ENCODE assay signal across 9 mouse cellular contexts in genomic region chr14:60086254-60086807, GRCm38 (mm10).
DNase-seq lines count a peak whose midpoint lies in the region; ATAC-seq and TF ChIP-seq lines count a peak whose summit lies in the region.
"Had no signal": no experiment of that assay in that cellular context is flagged by ENCODE, and none has a peak within 500 bp of the region (broad histone marks: within the 10 kb centered on the region; RNA-seq: fewer than 3 reads in every experiment).

No protein-coding gene starts in this region.

- no peak for TF ChIP-seq CTCF in kidney, postnatal 0 days (IDR thresholded peaks at IDR 0.05; ENCODE audit: low read depth)
- no peak for TF ChIP-seq CTCF in embryonic fibroblast, embryonic 13.5 days (IDR thresholded peaks at IDR 0.05; ENCODE audit: borderline replicate concordance, insufficient read depth, low read length)
- no peak for TF ChIP-seq CTCF in intestine, postnatal 0 days (IDR thresholded peaks at IDR 0.05; ENCODE audit: low read depth)

- no peak for DNase-seq in kidney, postnatal 0 days (ENCODE audit: low spot score)
- no peak for DNase-seq in kidney, postnatal 14 days
- DNase-seq in left cerebral cortex, adult 9 months (ENCODE audit: low spot score in 2 of 2) = no peak
- DNase-seq in layer of hippocampus, adult 8-10 months (ENCODE audit: low spot score in 2 of 2) = no peak
- DNase-seq in kidney, adult 18-20 months = no peak

- no peaks in the 10 kb centered on the region for H3K27me3 ChIP-seq in kidney, postnatal 0 days (ENCODE audit: insufficient read depth, low read length)
- no peaks in the 10 kb centered on the region for H3K27me3 ChIP-seq in intestine, postnatal 0 days (replicated peaks; ENCODE audit: control insufficient read depth, insufficient read depth, low read length)
- no peaks in the 10 kb centered on the region for H3K27me3 ChIP-seq in neural tube, embryonic 12.5 days (replicated peaks)

- WGBS in kidney, postnatal 0 days = 5% methylated on average over 21 of the region's 21 CpGs
- WGBS in intestine, postnatal 0 days = 6% methylated on average over 21 of the region's 21 CpGs
- WGBS in neural tube, embryonic 12.5 days = 4% methylated on average over 21 of the region's 21 CpGs

- H3K4me2 ChIP-seq in kidney, postnatal 0 days (ENCODE audit: low read length) = peak overlapping the region; percentile 72
- peak overlapping the region; percentile 62 for H3K4me2 ChIP-seq in intestine, postnatal 0 days (replicated peaks; ENCODE audit: low read depth)
- peak overlapping the region; percentile 77 for H3K4me2 ChIP-seq in neural tube, embryonic 12.5 days (replicated peaks)

- no peak overlapping the region for H3K27ac ChIP-seq in kidney, postnatal 0 days
- no peak overlapping the region for H3K27ac ChIP-seq in embryonic fibroblast, embryonic 13.5 days (ENCODE audit: insufficient read depth, low read length)
- no peak overlapping the region for H3K27ac ChIP-seq in intestine, postnatal 0 days (ENCODE audit: low read depth, low read length)
- H3K27ac ChIP-seq in neural tube, embryonic 12.5 days = no peak overlapping the region
- H3K27ac ChIP-seq: macrophage had no signal

- 0 out of 2 replicates have a peak, but pooled peaks cover 4% of the 10 kb centered on the region for H3K4me1 ChIP-seq in kidney, postnatal 0 days (replicated peaks; ENCODE audit: insufficient read depth, low read length)
- no peaks in the 10 kb centered on the region for H3K4me1 ChIP-seq in embryonic fibroblast, embryonic 13.5 days (ENCODE audit: control insufficient read depth, insufficient read depth, low read length)
- peaks cover 3% of the 10 kb centered on the region; the same call in 1 of the 2 replicates for H3K4me1 ChIP-seq in intestine, postnatal 0 days (replicated peaks; ENCODE audit: control insufficient read depth, insufficient read depth, low read length)
- H3K4me1 ChIP-seq in neural tube, embryonic 12.5 days = 0 out of 2 replicates have a peak, but pooled peaks cover 7% of the 10 kb centered on the region

- H3K36me3 ChIP-seq in kidney, postnatal 0 days (ENCODE audit: insufficient read depth, low read length) = no peaks in the 10 kb centered on the region
- no peaks in the 10 kb centered on the region for H3K36me3 ChIP-seq in intestine, postnatal 0 days (ENCODE audit: control insufficient read depth, insufficient read depth)
- H3K36me3 ChIP-seq in neural tube, embryonic 12.5 days = no peaks in the 10 kb centered on the region

- TF ChIP-seq POLR2A in embryonic fibroblast, embryonic 13.5 days (IDR thresholded peaks at IDR 0.05; ENCODE audit: low read depth, low read length) = no peak

- H3K9me3 ChIP-seq in kidney, postnatal 0 days (replicated peaks; ENCODE audit: low read length) = no peaks in the 10 kb centered on the region
- no peaks in the 10 kb centered on the region for H3K9me3 ChIP-seq in intestine, postnatal 0 days (ENCODE audit: control insufficient read depth)
- H3K9me3 ChIP-seq in neural tube, embryonic 12.5 days = no peaks in the 10 kb centered on the region

- no peak for ATAC-seq in kidney, postnatal 0 days (replicated peaks; ENCODE audit: low FRiP score, low read depth)
- ATAC-seq in intestine, postnatal 0 days = 0 out of 2 replicates have a peak, but pooled peaks have one; percentile 26
- peak; percentile 58 for ATAC-seq in neural tube, embryonic 12.5 days (ENCODE audit: low FRiP score, low read depth)

- H3K9ac ChIP-seq in kidney, postnatal 0 days (ENCODE audit: low read depth, low read length) = no peak overlapping the region
- no peak overlapping the region for H3K9ac ChIP-seq in intestine, postnatal 0 days (ENCODE audit: low read depth, low read length)
- peak overlapping the region; percentile 56 for H3K9ac ChIP-seq in neural tube, embryonic 12.5 days

- H3K4me3 ChIP-seq in kidney, postnatal 0 days (replicated peaks; ENCODE audit: low read depth, low read length) = peak overlapping the region; percentile 26; the same call in 1 of the 2 replicates
- H3K4me3 ChIP-seq in embryonic fibroblast, embryonic 13.5 days (ENCODE audit: insufficient read depth, low read length) = peak overlapping the region; percentile 8; the same call in 1 of the 2 replicates
- H3K4me3 ChIP-seq in intestine, postnatal 0 days (ENCODE audit: low read depth, low read length) = peak overlapping the region; percentile 31
- peak overlapping the region; percentile 47 for H3K4me3 ChIP-seq in neural tube, embryonic 12.5 days
